In the genomic region with DNA sequence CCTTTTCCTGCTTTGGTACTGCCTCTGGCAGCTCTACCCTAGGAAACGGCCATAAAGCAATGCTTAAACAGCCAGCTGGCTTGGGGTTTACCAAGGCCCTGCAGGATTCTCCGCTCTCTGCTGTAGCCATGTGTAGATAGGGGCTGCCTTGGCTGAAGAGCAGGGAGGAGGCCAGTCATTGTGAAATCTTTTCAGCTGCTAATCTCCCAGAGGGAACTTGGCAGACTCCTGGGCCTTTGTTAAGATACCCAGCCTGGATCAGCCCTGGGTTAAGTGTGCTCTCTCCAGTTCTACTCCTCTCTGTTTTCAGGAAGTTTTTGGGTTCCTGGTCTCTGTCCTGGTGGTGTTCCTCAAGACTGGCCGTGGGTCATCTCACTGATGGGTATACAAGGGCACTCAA, we compare ENCODE assay signal across 19 mouse cellular contexts. TPM values are rescaled to one million over a fixed set of nuclear protein-coding genes. Genes with fewer than 3 reads are reported as not detected.
DNase-seq lines count a peak whose midpoint lies in the region; ATAC-seq and TF ChIP-seq lines count a peak whose summit lies in the region.
"Had no signal": no experiment of that assay in that cellular context is flagged by ENCODE, and none has a peak within 500 bp of the region (broad histone marks: within the 10 kb centered on the region; RNA-seq: fewer than 3 reads in every experiment).

No protein-coding gene starts in this region.

- no peak for TF ChIP-seq POLR2A in olfactory bulb, adult 2 months (IDR thresholded peaks at IDR 0.05; ENCODE audit: insufficient read depth, low read depth, low read length)

- no peak overlapping the region for H3K4me2 ChIP-seq in midbrain, embryonic 13.5 days (replicated peaks)
- H3K4me2 ChIP-seq in midbrain, embryonic 11.5 days = no peak overlapping the region
- no peak overlapping the region for H3K4me2 ChIP-seq in kidney, embryonic 16.5 days (replicated peaks; ENCODE audit: low read depth, low read length)
- H3K4me2 ChIP-seq: hindbrain, embryonic 15.5 days; liver, embryonic 15.5 days; stomach, embryonic 15.5 days had no signal

- H3K4me1 ChIP-seq in heart, embryonic 10.5 days = peaks cover 17% of the 10 kb centered on the region
- peaks cover 34% of the 10 kb centered on the region for H3K4me1 ChIP-seq in midbrain, embryonic 13.5 days (replicated peaks)
- no peaks in the 10 kb centered on the region for H3K4me1 ChIP-seq in midbrain, embryonic 11.5 days (ENCODE audit: control insufficient read depth, insufficient read depth, low read length)
- peaks cover 52% of the 10 kb centered on the region for H3K4me1 ChIP-seq in olfactory bulb, adult 2 months (ENCODE audit: control insufficient read depth, insufficient read depth, low read length)
- H3K4me1 ChIP-seq in kidney, embryonic 16.5 days (ENCODE audit: insufficient read depth, low read length) = peaks cover 27% of the 10 kb centered on the region
- H3K4me1 ChIP-seq: liver, embryonic 15.5 days had no signal

- H3K27me3 ChIP-seq in heart, embryonic 10.5 days (ENCODE audit: insufficient read depth, poor library complexity, severe bottlenecking) = no peaks in the 10 kb centered on the region
- H3K27me3 ChIP-seq in midbrain, embryonic 13.5 days = no peaks in the 10 kb centered on the region
- H3K27me3 ChIP-seq in midbrain, embryonic 11.5 days (ENCODE audit: control insufficient read depth, insufficient read depth, low read length) = no peaks in the 10 kb centered on the region
- H3K27me3 ChIP-seq in kidney, embryonic 16.5 days (ENCODE audit: insufficient read depth, low read length) = no peaks in the 10 kb centered on the region
- H3K27me3 ChIP-seq: hindbrain, embryonic 15.5 days; liver, embryonic 15.5 days; Patski; stomach, embryonic 15.5 days had no signal

- H3K9ac ChIP-seq in midbrain, embryonic 13.5 days (replicated peaks) = no peak overlapping the region
- no peak overlapping the region for H3K9ac ChIP-seq in midbrain, embryonic 11.5 days (ENCODE audit: low read length)
- no peak overlapping the region for H3K9ac ChIP-seq in kidney, embryonic 16.5 days (replicated peaks; ENCODE audit: low read length)
- H3K9ac ChIP-seq: hindbrain, embryonic 15.5 days; liver, embryonic 15.5 days; stomach, embryonic 15.5 days had no signal

- DNase-seq in heart, postnatal 14 days = peak; percentile 26 to 29
- no peak for DNase-seq in heart, embryonic 10.5 days (ENCODE audit: low spot score)
- no peak for DNase-seq in midbrain, embryonic 11.5 days (ENCODE audit: low spot score, missing footprints)
- peak; percentile 62 for DNase-seq in NIH3T3 (ENCODE audit: low read depth)
- DNase-seq: adrenal gland, adult 2 months; cerebellum, adult 9-11 months; embryo, embryonic 11 days; kidney, adult 8-10 months; retina, postnatal 1 day had no signal

- ATAC-seq in midbrain, embryonic 13.5 days = peak; percentile 25; the same call in 1 of the 2 replicates
- ATAC-seq in midbrain, embryonic 11.5 days (ENCODE audit: low FRiP score) = no peak
- no peak for ATAC-seq in kidney, embryonic 16.5 days (ENCODE audit: low FRiP score, low TSS enrichment)
- ATAC-seq: CD4-positive, CD25-positive, alpha-beta regulatory T cell, adult 4 months; Patski had no signal

- H3K9me3 ChIP-seq in heart, embryonic 10.5 days = no peaks in the 10 kb centered on the region
- no peaks in the 10 kb centered on the region for H3K9me3 ChIP-seq in midbrain, embryonic 13.5 days
- H3K9me3 ChIP-seq in midbrain, embryonic 11.5 days (ENCODE audit: control insufficient read depth, low read length) = no peaks in the 10 kb centered on the region
- no peaks in the 10 kb centered on the region for H3K9me3 ChIP-seq in kidney, embryonic 16.5 days (ENCODE audit: low read length)
- H3K9me3 ChIP-seq: hindbrain, embryonic 15.5 days; liver, embryonic 15.5 days; stomach, embryonic 15.5 days had no signal

- H3K27ac ChIP-seq in heart, embryonic 10.5 days = no peak overlapping the region
- peak overlapping the region; percentile 55 for H3K27ac ChIP-seq in midbrain, embryonic 13.5 days
- no peak overlapping the region for H3K27ac ChIP-seq in midbrain, embryonic 11.5 days (ENCODE audit: low read depth, low read length)
- H3K27ac ChIP-seq in olfactory bulb, adult 2 months (ENCODE audit: insufficient read depth, low read depth, low read length) = 0 out of 2 replicates have a peak overlapping the region, but pooled peaks have one; percentile 5
- no peak overlapping the region for H3K27ac ChIP-seq in kidney, embryonic 16.5 days (ENCODE audit: low read length)
- H3K27ac ChIP-seq: hindbrain, embryonic 15.5 days; liver, embryonic 15.5 days had no signal

- no peak for TF ChIP-seq CTCF in olfactory bulb, adult 2 months (IDR thresholded peaks at IDR 0.05; ENCODE audit: insufficient read depth, low read depth, low read length)

- no peak overlapping the region for H3K4me3 ChIP-seq in heart, embryonic 10.5 days
- H3K4me3 ChIP-seq in midbrain, embryonic 13.5 days (replicated peaks) = no peak overlapping the region
- no peak overlapping the region for H3K4me3 ChIP-seq in midbrain, embryonic 11.5 days (ENCODE audit: low read depth, low read length)
- H3K4me3 ChIP-seq in olfactory bulb, adult 2 months (ENCODE audit: insufficient read depth, low read depth, low read length) = no peak overlapping the region
- H3K4me3 ChIP-seq in kidney, embryonic 16.5 days (ENCODE audit: low read length) = no peak overlapping the region
- H3K4me3 ChIP-seq: erythroblast, embryonic 14.5 days; hindbrain, embryonic 15.5 days; liver, embryonic 15.5 days; stomach, embryonic 15.5 days had no signal

- WGBS in heart, embryonic 10.5 days = 74% methylated on average over 3 of the region's 3 CpGs
- WGBS in midbrain, embryonic 13.5 days = 76% methylated on average over 3 of the region's 3 CpGs
- 80% methylated on average over 3 of the region's 3 CpGs for WGBS in midbrain, embryonic 11.5 days
- 92% methylated on average over 3 of the region's 3 CpGs for WGBS in olfactory bulb, adult 2 months
- WGBS in kidney, embryonic 16.5 days = 89% methylated on average over 3 of the region's 3 CpGs

- peaks cover 89% of the 10 kb centered on the region for H3K36me3 ChIP-seq in heart, embryonic 10.5 days
- peaks cover 83% of the 10 kb centered on the region for H3K36me3 ChIP-seq in midbrain, embryonic 13.5 days
- peaks cover 19% of the 10 kb centered on the region for H3K36me3 ChIP-seq in midbrain, embryonic 11.5 days (ENCODE audit: control insufficient read depth, insufficient read depth, low read length)
- peaks cover 48% of the 10 kb centered on the region for H3K36me3 ChIP-seq in kidney, embryonic 16.5 days (ENCODE audit: insufficient read depth, low read length)

- intact Hi-C loops in heart, postnatal 14 days (cut with DNase I) = no loop called here

RNA-seq across cellular contexts. Expression of a gene that starts 43.9 kb away (rescaled TPM):
- total RNA-seq in heart, postnatal 14 days (2021) = 10 to 100 TPM; 13.0 to 16.4 TPM
- 43.8 and 59.3 TPM in 2 replicates for polyA plus RNA-seq in heart, embryonic 10.5 days (2016; fragmentation: Nextera tagmentation; extraction: Ambion mirVana)
- 80.3 and 91.8 TPM in 2 replicates for polyA plus RNA-seq in midbrain, embryonic 13.5 days (2015; fragmentation: Nextera tagmentation; extraction: Ambion mirVana)
- polyA plus RNA-seq in midbrain, embryonic 11.5 days (2014; fragmentation: Nextera tagmentation; extraction: Ambion mirVana) = 60.1 and 63.5 TPM in 2 replicates
- polyA plus RNA-seq in olfactory bulb, adult 2 months (2012; ENCODE audit: insufficient read depth, insufficient read length, low replicate concordance, missing spikeins) = not detected in 2 replicates
- polyA plus RNA-seq in kidney, embryonic 16.5 days (2015; fragmentation: Nextera tagmentation; extraction: Ambion mirVana) = 72.6 and 73.7 TPM in 2 replicates
- total RNA-seq: megakaryocyte-erythroid progenitor cell, adult 5-6 weeks had no signal

Comparison
In these comparisons a context has a peak if more than half of its experiments do, and no peak if none do; other contexts are left out.
1. DNase-seq: peak in heart, postnatal 14 days (2 of 2) and NIH3T3 (single experiment); none in heart, embryonic 10.5 days (single experiment) and midbrain, embryonic 11.5 days (single experiment).
2. H3K27ac ChIP-seq: peak in midbrain, embryonic 13.5 days (single experiment) and olfactory bulb, adult 2 months (single experiment); none in heart, embryonic 10.5 days (single experiment), midbrain, embryonic 11.5 days (single experiment) and kidney, embryonic 16.5 days (single experiment).